Mouse (Mus musculus): ENCODE results near the gene Supt7l.

The Supt7l gene

GRCm38 (mm10) chr5:31492031-31492430, 35.6 kb downstream of the Supt7l start:
- no peak for DNase-seq (ENCODE audit: low spot score)

DNA sequence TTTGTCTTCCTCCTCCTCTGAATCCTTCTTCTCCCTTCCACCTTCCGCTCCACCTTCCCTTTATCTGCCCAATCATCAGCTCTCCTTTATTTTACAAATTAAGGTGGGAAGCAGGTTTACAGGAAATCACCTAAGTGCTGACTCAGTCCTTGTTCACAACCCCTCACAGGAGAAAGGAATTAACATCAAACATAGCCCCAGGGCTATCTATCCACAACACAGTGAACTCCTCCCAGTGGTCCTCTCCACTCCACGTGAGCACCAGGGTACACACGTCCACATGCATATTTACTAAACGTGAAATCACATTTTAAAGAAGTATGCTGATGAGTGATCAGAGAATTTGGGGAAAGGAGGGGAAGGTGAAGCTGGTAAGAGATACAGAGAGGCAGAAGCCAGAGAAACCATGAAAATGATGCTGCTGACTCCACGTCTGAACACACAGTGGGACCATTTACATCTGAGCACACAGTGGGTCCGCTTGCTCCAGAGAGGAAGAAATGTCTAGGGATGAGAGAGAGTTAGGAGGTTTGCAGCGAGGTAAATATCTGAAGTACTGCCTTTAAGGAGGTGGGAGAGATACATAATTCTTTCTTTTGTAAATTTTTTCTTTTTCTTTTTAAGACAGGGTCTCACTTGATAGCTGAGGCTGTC, 38.4 kb downstream of the Supt7l start:
- DNase-seq (ENCODE audit: low spot score) = no peak

GRCm38 (mm10) chr5:31487889-31488288, 39.7 kb downstream of the Supt7l start:
- no peak for DNase-seq (ENCODE audit: low spot score)

DNA sequence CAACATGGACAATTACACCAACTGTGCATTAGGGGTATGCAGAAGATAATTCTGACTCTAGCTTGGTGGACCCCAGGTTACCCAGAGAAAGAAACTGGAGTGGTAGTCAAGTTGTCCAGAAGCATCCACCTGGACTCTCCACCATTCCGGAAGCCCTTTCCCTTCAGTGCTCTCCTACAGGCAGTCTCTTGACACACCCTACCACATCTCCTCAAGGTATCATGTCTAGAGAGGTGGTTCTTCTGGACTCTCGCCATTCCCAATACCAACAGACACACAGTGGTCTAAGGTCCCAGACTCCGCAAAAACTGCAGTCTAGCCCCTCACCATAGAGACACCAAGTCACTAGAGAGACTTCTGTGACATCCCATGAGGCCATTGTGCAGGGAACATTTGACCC, 42.2 kb downstream of the Supt7l start, which contains the start of gene 4930548H24Rik:
4930548H24Rik (plus strand) TSS at position 301 of the 400 bp plus-strand sequence.
- DNase-seq (ENCODE audit: low spot score) = no peak

GRCm38 (mm10) chr5:31480536-31480935, 47.1 kb downstream of the Supt7l start:
- no peak for DNase-seq (ENCODE audit: low spot score)

DNA sequence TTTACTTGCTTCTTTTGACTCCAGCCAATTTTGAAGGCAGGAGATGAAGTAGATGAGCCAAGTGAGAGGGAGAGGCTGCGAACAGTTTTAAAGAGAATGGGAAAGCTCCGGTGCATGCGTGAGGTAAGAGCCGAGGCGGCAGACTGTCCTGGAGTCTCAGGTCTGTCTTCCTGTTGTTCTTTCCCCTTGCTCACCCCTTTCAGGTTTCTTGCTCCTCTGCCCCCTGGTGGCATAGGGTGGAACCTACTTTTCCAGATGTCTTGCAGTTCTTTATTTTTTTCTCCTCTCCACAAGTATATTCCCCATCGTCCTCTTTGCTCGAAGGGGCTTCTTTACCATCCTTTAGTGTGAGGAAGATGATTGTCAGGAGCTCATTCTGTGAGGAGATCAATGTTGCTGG, 57.3 kb downstream of the Supt7l start:
- DNase-seq (ENCODE audit: low spot score) = no peak

DNA sequence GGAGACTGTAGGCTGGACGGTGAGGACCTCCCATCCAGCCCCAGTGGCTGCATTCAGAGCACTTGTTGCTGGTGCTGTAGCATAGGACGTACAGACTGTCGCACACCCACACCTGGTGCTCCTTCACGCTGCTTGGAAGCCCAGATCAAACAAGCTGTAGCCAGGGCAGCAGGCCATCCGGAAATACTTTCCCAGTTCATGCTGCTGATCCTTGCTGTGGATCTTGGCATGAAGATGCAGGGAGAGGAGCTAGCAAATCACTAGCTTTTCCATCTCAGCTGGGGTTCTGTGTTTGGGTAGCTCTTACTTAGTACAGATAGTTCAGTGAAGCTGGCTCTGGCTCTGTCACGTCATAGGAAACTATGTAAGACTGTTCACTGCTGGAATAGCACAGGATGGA, 57.9 kb downstream of the Supt7l start:
- no peak for DNase-seq (ENCODE audit: low spot score)

GRCm38 (mm10) chr5:31467798-31468197, 59.8 kb downstream of the Supt7l start:
- no peak for DNase-seq (ENCODE audit: low spot score)
